Mouse (Mus musculus): ENCODE results near the gene Glb1.

DNA sequence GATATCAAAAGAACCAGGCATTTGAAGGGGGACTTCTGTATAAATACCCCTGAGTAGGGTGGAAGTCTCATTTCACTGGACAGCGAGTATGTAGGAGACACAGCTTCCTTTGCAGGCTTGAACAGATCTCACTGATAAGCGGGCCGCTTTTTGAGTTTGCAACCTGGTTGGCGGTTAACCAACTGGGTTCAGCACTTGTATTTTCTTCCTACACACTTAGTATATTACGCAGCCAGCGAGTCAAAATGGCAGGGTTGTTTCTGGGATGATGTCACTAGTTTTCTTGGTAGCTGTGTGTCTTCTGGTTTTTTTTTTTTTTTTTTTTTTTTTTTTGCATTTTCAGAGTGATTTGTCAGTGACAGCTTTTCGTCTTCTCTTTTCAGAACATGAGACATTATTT, 20.9 kb downstream of the Glb1 start:
- TF ChIP-seq ETS1 (IDR thresholded peaks at IDR 0.05; ENCODE audit: low read depth, low read length): no peak
- no peak for TF ChIP-seq BHLHE40 (IDR thresholded peaks at IDR 0.05; ENCODE audit: borderline replicate concordance, low read depth, low read length)
- no peak for TF ChIP-seq POLR2A (IDR thresholded peaks at IDR 0.05; ENCODE audit: control insufficient read depth in 1 of 2, insufficient read depth in 1 of 2, low read depth in 1 of 2, low read length in 2 of 2, poor library complexity in 1 of 2)
- TF ChIP-seq USF1 (IDR thresholded peaks at IDR 0.05; ENCODE audit: low read depth, low read length): no peak
- TF ChIP-seq CTCF (IDR thresholded peaks at IDR 0.05 in 2 of 3, conservative IDR thresholded peaks at IDR 0.05 in 1 of 3; ENCODE audit: control insufficient read depth in 1 of 3, insufficient read depth in 1 of 3, low read depth in 2 of 3, low read length in 3 of 3, poor library complexity in 1 of 3, severe bottlenecking in 1 of 3): no peak
- TF ChIP-seq ZNF384 (IDR thresholded peaks at IDR 0.05; ENCODE audit: low read depth, low read length): no peak
- no peak for TF ChIP-seq TCF12 (IDR thresholded peaks at IDR 0.05; ENCODE audit: low read depth, low read length)

Measured in MEL (cell line).